Mouse (Mus musculus): ENCODE data around the gene Efcab6. TPM values are rescaled to one million over a fixed set of nuclear protein-coding genes. Genes with fewer than 3 reads are reported as not detected.
A peak's percentile ranks its signal among the peaks of the same experiment; 100 is the strongest.
"Not testable (repeated sequence)": the region's sequence is repeated elsewhere in the genome, so short reads cannot be mapped to it uniquely, and the experiment has no call there.

Gene Efcab6
- polyA plus RNA-seq (2015; fragmentation: Nextera tagmentation; extraction: Ambion mirVana) = 0.05 and 0.10 TPM in 2 replicates

- ATAC-seq = no peak
- 3% methylated on average over 29 of the region's 29 CpGs for WGBS
- Histone ChIP-seq H3K9me3 (0 out of 2 replicates have a peak, but pooled peaks cover 3% of the 10 kb centered on the region), H3K36me3 (no peaks in the 10 kb centered on the region), H3K4me1 (replicated peaks) (0 out of 2 replicates have a peak, but pooled peaks cover 8% of the 10 kb centered on the region), H3K27ac (no peak within 1 kb of the TSS), H3K4me3 (replicated peaks) (peak within 1 kb of the TSS; percentile 15), H3K4me2 (replicated peaks) (peak within 1 kb of the TSS; percentile 54), H3K27me3 (replicated peaks) (peaks cover 34% of the 10 kb centered on the region), H3K9ac (no peak within 1 kb of the TSS)
Measured at GRCm38 (mm10) chr15:84065140-84065539, at the start of gene Efcab6. Gene Efcab6, minus strand, starts transcription at chr15:84065379.

- H3K27ac ChIP-seq = no peak overlapping the region
- 76% methylated on average over 6 of the region's 6 CpGs for WGBS
- H3K4me1 ChIP-seq (replicated peaks) = no peaks in the 10 kb centered on the region
- H3K4me2 ChIP-seq (replicated peaks) = no peak overlapping the region
- H3K4me3 ChIP-seq (replicated peaks) = no peak overlapping the region
- no peak for ATAC-seq
- no peaks in the 10 kb centered on the region for H3K9me3 ChIP-seq
- H3K36me3 ChIP-seq = no peaks in the 10 kb centered on the region
- H3K9ac ChIP-seq = no peak overlapping the region
- H3K27me3 ChIP-seq (replicated peaks) = no peaks in the 10 kb centered on the region
Measured at GRCm38 (mm10) chr15:84113873-84114272, 48.7 kb upstream of the Efcab6 start.

GRCm38 (mm10) chr15:84108899-84109298 is 43.7 kb upstream of the Efcab6 start:
- Histone ChIP-seq H3K4me3 (replicated peaks) (no peak overlapping the region), H3K36me3 (no peaks in the 10 kb centered on the region), H3K9ac (no peak overlapping the region), H3K9me3 (no peaks in the 10 kb centered on the region), H3K4me2 (replicated peaks) (no peak overlapping the region), H3K27me3 (replicated peaks) (peaks cover 26% of the 10 kb centered on the region), H3K4me1 (replicated peaks) (peaks cover 8% of the 10 kb centered on the region; the same call in 1 of the 2 replicates), H3K27ac (no peak overlapping the region)
- no peak for ATAC-seq
- 5% methylated on average over 13 of the region's 13 CpGs for WGBS

GRCm38 (mm10) chr15:84105924-84106500 is 40.8 kb upstream of the Efcab6 start:
- peaks cover 26% of the 10 kb centered on the region for H3K27me3 ChIP-seq (replicated peaks)
- H3K27ac ChIP-seq = no peak overlapping the region
- ATAC-seq = no peak
- 8% methylated on average over 12 of the region's 12 CpGs for WGBS
- no peaks in the 10 kb centered on the region for H3K9me3 ChIP-seq
- H3K9ac ChIP-seq = no peak overlapping the region
- no peaks in the 10 kb centered on the region for H3K36me3 ChIP-seq
- H3K4me3 ChIP-seq (replicated peaks) = peak overlapping the region; percentile 55
- peaks cover 8% of the 10 kb centered on the region; the same call in 1 of the 2 replicates for H3K4me1 ChIP-seq (replicated peaks)
- peak overlapping the region; percentile 96 for H3K4me2 ChIP-seq (replicated peaks)

- Histone ChIP-seq H3K27ac (no peak within 1 kb of the TSS), H3K36me3 (no peaks in the 10 kb centered on the region), H3K9me3 (no peaks in the 10 kb centered on the region), H3K9ac (peak within 1 kb of the TSS; percentile 26), H3K4me2 (replicated peaks) (peak within 1 kb of the TSS; percentile 96), H3K4me1 (replicated peaks) (peaks cover 8% of the 10 kb centered on the region; the same call in 1 of the 2 replicates), H3K4me3 (replicated peaks) (peak within 1 kb of the TSS; percentile 55), H3K27me3 (replicated peaks) (peaks cover 26% of the 10 kb centered on the region)
- WGBS = 2% methylated on average over 77 of the region's 77 CpGs
- ATAC-seq = peak; percentile 71
Measured at GRCm38 (mm10) chr15:84105105-84105923, 40.1 kb upstream of the Efcab6 start, which contains the start of gene Sult4a1. Gene Sult4a1, minus strand, starts transcription at chr15:84105754.

- Histone ChIP-seq H3K27me3 (replicated peaks) (peaks cover 26% of the 10 kb centered on the region), H3K36me3 (no peaks in the 10 kb centered on the region), H3K4me2 (replicated peaks) (peak overlapping the region; percentile 96), H3K9ac (no peak overlapping the region), H3K27ac (no peak overlapping the region), H3K4me1 (replicated peaks) (peaks cover 8% of the 10 kb centered on the region; the same call in 1 of the 2 replicates), H3K4me3 (replicated peaks) (peak overlapping the region; percentile 55; the same call in 1 of the 2 replicates), H3K9me3 (no peaks in the 10 kb centered on the region)
- ATAC-seq = no peak
- WGBS = 78% methylated on average over 7 of the region's 7 CpGs
Measured at GRCm38 (mm10) chr15:84104626-84105025, 39.4 kb upstream of the Efcab6 start.

GRCm38 (mm10) chr15:84097536-84097935 is 32.4 kb upstream of the Efcab6 start:
- H3K27ac ChIP-seq; H3K9me3 ChIP-seq; H3K36me3 ChIP-seq; H3K4me2 ChIP-seq (replicated peaks); H3K4me3 ChIP-seq (replicated peaks); H3K27me3 ChIP-seq (replicated peaks); H3K9ac ChIP-seq; ATAC-seq; H3K4me1 ChIP-seq (replicated peaks): not testable (repeated sequence)
- WGBS = 84% methylated on average over 15 of the region's 15 CpGs

GRCm38 (mm10) chr15:84096051-84096450 is 30.9 kb upstream of the Efcab6 start:
- Histone ChIP-seq H3K4me1 (replicated peaks) (no peaks in the 10 kb centered on the region), H3K4me3 (replicated peaks) (no peak overlapping the region), H3K36me3 (no peaks in the 10 kb centered on the region), H3K9ac (no peak overlapping the region), H3K9me3 (no peaks in the 10 kb centered on the region), H3K27me3 (replicated peaks) (no peaks in the 10 kb centered on the region), H3K27ac (no peak overlapping the region), H3K4me2 (replicated peaks) (no peak overlapping the region)
- WGBS = 82% methylated on average over 8 of the region's 8 CpGs
- no peak for ATAC-seq

- no peak overlapping the region for H3K9ac ChIP-seq
Measured at GRCm38 (mm10) chr15:84094921-84095320, 29.7 kb upstream of the Efcab6 start.

GRCm38 (mm10) chr15:84086775-84087174 is 21.6 kb upstream of the Efcab6 start:
- ATAC-seq = no peak
- Histone ChIP-seq H3K9ac (no peak overlapping the region), H3K4me3 (replicated peaks) (no peak overlapping the region), H3K4me1 (replicated peaks) (no peaks in the 10 kb centered on the region), H3K9me3 (no peaks in the 10 kb centered on the region), H3K27me3 (replicated peaks) (no peaks in the 10 kb centered on the region), H3K27ac (no peak overlapping the region), H3K4me2 (replicated peaks) (no peak overlapping the region), H3K36me3 (no peaks in the 10 kb centered on the region)
- WGBS = 43% methylated on average over 9 of the region's 9 CpGs

More at GRCm38 (mm10) chr15:84094921-84095320, 29.7 kb upstream of the Efcab6 start:
- H3K27me3 ChIP-seq (replicated peaks) = no peaks in the 10 kb centered on the region
- H3K4me3 ChIP-seq (replicated peaks) = no peak overlapping the region
- no peaks in the 10 kb centered on the region for H3K9me3 ChIP-seq
- H3K4me1 ChIP-seq (replicated peaks) = no peaks in the 10 kb centered on the region
- H3K4me2 ChIP-seq (replicated peaks) = no peak overlapping the region
- H3K36me3 ChIP-seq = no peaks in the 10 kb centered on the region
- no peak overlapping the region for H3K27ac ChIP-seq
- WGBS = 69% methylated on average over 7 of the region's 7 CpGs
- ATAC-seq = no peak

GRCm38 (mm10) chr15:84086364-84086763 is 21.2 kb upstream of the Efcab6 start:
- Histone ChIP-seq H3K4me1 (replicated peaks) (no peaks in the 10 kb centered on the region), H3K9me3 (no peaks in the 10 kb centered on the region), H3K4me3 (replicated peaks) (no peak overlapping the region), H3K9ac (no peak overlapping the region), H3K36me3 (no peaks in the 10 kb centered on the region), H3K27ac (no peak overlapping the region), H3K4me2 (replicated peaks) (no peak overlapping the region), H3K27me3 (replicated peaks) (no peaks in the 10 kb centered on the region)
- no peak for ATAC-seq
- 21% methylated on average over 12 of the region's 12 CpGs for WGBS

- Histone ChIP-seq H3K9me3 (no peaks in the 10 kb centered on the region), H3K36me3 (no peaks in the 10 kb centered on the region), H3K27ac (no peak overlapping the region), H3K4me2 (replicated peaks) (no peak overlapping the region), H3K4me1 (replicated peaks) (no peaks in the 10 kb centered on the region), H3K27me3 (replicated peaks) (peaks cover 5% of the 10 kb centered on the region; the same call in 1 of the 2 replicates), H3K4me3 (replicated peaks) (no peak overlapping the region), H3K9ac (no peak overlapping the region)
- ATAC-seq = no peak
- WGBS = 53% methylated on average over 7 of the region's 7 CpGs
Measured at GRCm38 (mm10) chr15:84080069-84080468, 14.9 kb upstream of the Efcab6 start.
